Mouse (Mus musculus): ENCODE data around the gene Pigh. TPM values are rescaled to one million over a fixed set of nuclear protein-coding genes. Genes with fewer than 3 reads are reported as not detected.

The Pigh gene
- polyA plus RNA-seq, 1 experiment, result 6.8 TPM

DNA sequence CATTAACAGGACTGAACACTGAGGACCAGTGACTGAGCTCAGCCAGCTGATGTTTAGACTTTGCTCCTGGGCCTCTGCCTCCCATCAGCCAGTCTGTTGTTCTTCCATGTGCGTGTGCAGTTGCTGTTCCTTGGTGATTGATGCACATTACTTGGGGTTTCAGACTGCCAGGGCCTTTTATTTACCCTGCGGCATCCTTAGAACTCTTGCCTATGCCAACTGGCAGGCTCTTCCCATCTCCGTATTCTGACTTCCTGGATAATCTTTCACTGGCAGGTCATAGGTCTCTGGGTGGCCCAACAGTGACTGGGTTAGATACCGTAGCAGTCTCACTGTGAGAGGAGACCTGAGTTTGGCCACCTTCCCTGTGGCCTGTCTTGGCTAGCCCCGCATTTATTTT lies 21.9 kb downstream of the Pigh start:
- Histone ChIP-seq H3K4me3 (ENCODE audit: control insufficient read depth, low read depth, low read length) (no peak overlapping the region), H3K27ac (ENCODE audit: control insufficient read depth, insufficient read depth, low read depth, low read length) (no peak overlapping the region)

DNA sequence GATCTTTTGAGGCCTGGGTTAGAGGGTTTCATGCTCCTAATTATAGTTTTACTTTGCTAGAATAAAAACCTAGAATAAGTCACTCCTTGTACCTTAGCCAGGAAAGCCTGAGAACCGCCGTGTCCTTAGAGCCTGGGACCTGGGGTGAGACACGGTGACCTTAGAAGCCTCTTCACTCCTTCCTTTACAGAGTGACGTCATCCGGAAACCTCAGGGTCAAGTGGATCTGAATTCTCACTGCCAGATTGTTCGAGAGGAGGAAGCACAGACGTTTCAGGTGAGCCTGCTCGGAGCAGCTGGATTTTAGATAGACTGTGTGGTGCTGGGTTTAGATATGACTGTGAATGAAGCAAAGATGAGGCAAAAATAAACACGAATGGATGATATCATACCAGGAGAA lies 23.0 kb downstream of the Pigh start:
- Histone ChIP-seq H3K27me3 (ENCODE audit: control insufficient read depth, insufficient read depth, low read length) (no peaks in the 10 kb centered on the region), H3K36me3 (ENCODE audit: control insufficient read depth, insufficient read depth, low read length) (no peaks in the 10 kb centered on the region), H3K4me1 (ENCODE audit: control insufficient read depth, insufficient read depth, low read length) (no peaks in the 10 kb centered on the region), H3K27ac (ENCODE audit: control insufficient read depth, insufficient read depth, low read depth, low read length) (no peak overlapping the region), H3K4me3 (ENCODE audit: control insufficient read depth, low read depth, low read length) (no peak overlapping the region)
- TF ChIP-seq POLR2A (IDR thresholded peaks at IDR 0.05; ENCODE audit: control insufficient read depth, low read depth, low read length), result no peak
- no peak for TF ChIP-seq CTCF (IDR thresholded peaks at IDR 0.05; ENCODE audit: control insufficient read depth, insufficient read depth, insufficient replicate concordance, low read depth, low read length)

More for the DNA sequence above, 21.9 kb downstream of the Pigh start:
- H3K4me1 ChIP-seq (ENCODE audit: control insufficient read depth, insufficient read depth, low read length), result no peaks in the 10 kb centered on the region
- TF ChIP-seq POLR2A (IDR thresholded peaks at IDR 0.05; ENCODE audit: control insufficient read depth, low read depth, low read length) (no peak), CTCF (IDR thresholded peaks at IDR 0.05; ENCODE audit: control insufficient read depth, insufficient read depth, insufficient replicate concordance, low read depth, low read length) (no peak)
- H3K36me3 ChIP-seq (ENCODE audit: control insufficient read depth, insufficient read depth, low read length), result no peaks in the 10 kb centered on the region
- H3K27me3 ChIP-seq (ENCODE audit: control insufficient read depth, insufficient read depth, low read length), result no peaks in the 10 kb centered on the region

DNA sequence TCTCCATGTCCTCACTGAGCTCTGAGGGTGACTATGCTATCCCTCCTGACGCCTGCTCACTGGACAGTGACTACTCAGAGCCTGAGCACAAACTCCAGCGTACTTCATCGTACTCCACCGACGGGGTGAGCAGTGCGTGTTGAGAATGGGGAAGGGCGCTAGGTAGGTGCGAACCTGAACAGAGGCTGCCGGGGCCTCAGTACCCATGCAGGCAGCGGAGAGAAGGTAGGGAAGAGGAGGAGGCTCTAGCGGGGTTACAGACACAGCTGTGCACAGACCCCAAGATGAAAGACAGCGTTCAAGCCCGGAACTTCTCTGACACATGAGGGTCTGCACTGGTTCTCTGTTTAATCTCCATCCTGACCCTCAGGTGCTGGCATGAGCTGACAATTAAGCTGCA lies 25.0 kb downstream of the Pigh start:
- H3K27ac ChIP-seq (ENCODE audit: control insufficient read depth, insufficient read depth, low read depth, low read length), result no peak overlapping the region
- H3K4me1 ChIP-seq (ENCODE audit: control insufficient read depth, insufficient read depth, low read length), result no peaks in the 10 kb centered on the region
- no peaks in the 10 kb centered on the region for H3K36me3 ChIP-seq (ENCODE audit: control insufficient read depth, insufficient read depth, low read length)
- TF ChIP-seq CTCF (IDR thresholded peaks at IDR 0.05; ENCODE audit: control insufficient read depth, insufficient read depth, insufficient replicate concordance, low read depth, low read length), result no peak
- TF ChIP-seq POLR2A (IDR thresholded peaks at IDR 0.05; ENCODE audit: control insufficient read depth, low read depth, low read length), result no peak
- H3K4me3 ChIP-seq (ENCODE audit: control insufficient read depth, low read depth, low read length), result no peak overlapping the region
- no peaks in the 10 kb centered on the region for H3K27me3 ChIP-seq (ENCODE audit: control insufficient read depth, insufficient read depth, low read length)

DNA sequence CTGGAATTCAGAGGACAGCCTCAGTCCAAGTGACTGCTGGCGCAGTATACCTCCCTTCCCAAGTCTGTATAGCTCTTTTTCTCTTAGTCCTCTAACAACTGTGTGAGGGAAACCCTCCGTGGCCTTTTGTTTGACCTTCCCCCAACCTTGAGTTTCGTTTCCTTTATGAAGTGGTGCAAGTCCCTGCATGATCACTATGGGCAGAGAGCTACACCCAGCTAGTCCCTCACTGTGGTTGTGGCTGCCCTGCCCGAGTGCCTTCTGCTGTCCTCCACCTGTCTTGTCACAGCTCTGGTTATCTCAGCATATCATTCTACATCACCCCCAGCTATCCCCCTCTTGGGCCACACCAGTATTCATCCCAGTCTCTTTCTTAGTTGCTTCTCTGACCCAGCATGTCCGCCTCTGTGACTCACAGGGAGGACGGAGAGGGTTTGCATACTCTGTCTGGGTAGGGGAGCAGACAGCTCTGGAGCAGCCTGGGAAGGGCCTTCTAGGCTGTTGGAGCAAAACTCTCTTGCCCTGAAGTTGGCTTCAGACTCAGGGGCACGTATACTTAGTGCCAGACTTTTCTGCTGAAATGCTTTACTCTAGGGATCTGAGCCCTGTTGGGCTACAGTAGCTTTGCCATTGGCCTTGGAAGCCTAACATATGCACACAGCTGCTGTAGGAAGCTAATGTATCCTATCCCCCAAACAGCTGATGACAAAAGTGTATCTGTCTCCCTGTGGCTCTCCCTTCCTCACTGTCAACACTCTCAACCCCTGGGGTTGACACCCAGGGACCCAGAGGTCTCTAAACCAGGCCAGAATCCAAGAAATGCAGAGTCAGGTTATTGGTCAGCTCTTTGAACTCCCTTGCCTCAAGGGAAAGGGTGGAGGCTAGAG lies 28.4 kb downstream of the Pigh start:
- no peak overlapping the region for H3K27ac ChIP-seq (ENCODE audit: control insufficient read depth, insufficient read depth, low read depth, low read length)
- no peak overlapping the region for H3K4me3 ChIP-seq (ENCODE audit: control insufficient read depth, low read depth, low read length)
- TF ChIP-seq CTCF (IDR thresholded peaks at IDR 0.05; ENCODE audit: control insufficient read depth, insufficient read depth, insufficient replicate concordance, low read depth, low read length) (no peak), POLR2A (IDR thresholded peaks at IDR 0.05; ENCODE audit: control insufficient read depth, low read depth, low read length) (no peak)
- no peaks in the 10 kb centered on the region for H3K36me3 ChIP-seq (ENCODE audit: control insufficient read depth, insufficient read depth, low read length)
- H3K4me1 ChIP-seq (ENCODE audit: control insufficient read depth, insufficient read depth, low read length), result no peaks in the 10 kb centered on the region
- H3K27me3 ChIP-seq (ENCODE audit: control insufficient read depth, insufficient read depth, low read length), result no peaks in the 10 kb centered on the region

DNA sequence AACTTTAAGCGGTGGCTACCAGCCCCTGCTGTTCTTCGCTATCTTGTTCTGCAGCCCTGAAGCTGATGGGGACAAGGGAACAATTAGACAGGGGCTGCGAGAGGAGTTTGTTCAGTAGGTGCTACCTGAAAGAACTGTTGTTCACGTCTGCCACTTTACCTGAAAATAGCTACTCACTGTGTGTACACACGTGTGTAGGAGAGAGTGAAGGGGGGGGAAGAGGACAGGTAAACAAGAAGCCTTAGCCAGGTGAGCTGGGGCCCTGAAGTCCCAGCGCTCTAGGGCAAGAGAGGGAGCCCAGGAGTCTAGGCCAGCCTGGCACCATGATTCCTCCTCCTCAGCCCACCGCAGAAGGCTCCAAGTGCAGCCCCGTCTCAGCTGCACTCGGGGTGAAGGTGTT lies 29.3 kb downstream of the Pigh start:
- H3K27ac ChIP-seq (ENCODE audit: control insufficient read depth, insufficient read depth, low read depth, low read length), result no peak overlapping the region
- no peak overlapping the region for H3K4me3 ChIP-seq (ENCODE audit: control insufficient read depth, low read depth, low read length)
- no peaks in the 10 kb centered on the region for H3K27me3 ChIP-seq (ENCODE audit: control insufficient read depth, insufficient read depth, low read length)
- no peaks in the 10 kb centered on the region for H3K36me3 ChIP-seq (ENCODE audit: control insufficient read depth, insufficient read depth, low read length)
- H3K4me1 ChIP-seq (ENCODE audit: control insufficient read depth, insufficient read depth, low read length), result no peaks in the 10 kb centered on the region
- no peak for TF ChIP-seq POLR2A (IDR thresholded peaks at IDR 0.05; ENCODE audit: control insufficient read depth, low read depth, low read length)
- TF ChIP-seq CTCF (IDR thresholded peaks at IDR 0.05; ENCODE audit: control insufficient read depth, insufficient read depth, insufficient replicate concordance, low read depth, low read length), result no peak

DNA sequence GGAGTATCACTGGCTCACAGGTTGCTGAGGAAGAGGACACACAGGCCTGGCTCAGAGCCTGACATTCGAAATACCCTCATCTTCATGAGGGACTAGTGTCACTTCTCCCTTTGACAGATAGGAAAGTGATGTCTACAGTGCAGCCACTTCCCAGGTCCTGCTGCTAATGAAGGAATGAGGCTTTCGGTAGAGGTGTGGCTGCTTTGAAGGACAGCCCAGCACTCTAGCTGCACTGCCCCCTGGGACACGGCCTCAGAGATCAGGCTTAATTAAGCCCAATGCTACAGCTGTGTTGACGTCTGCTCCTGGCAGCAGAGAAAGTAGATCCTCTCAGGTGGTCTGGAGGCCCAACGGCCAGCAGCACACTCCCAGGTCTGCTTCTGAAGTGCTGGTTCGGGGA lies 29.9 kb downstream of the Pigh start:
- no peak for TF ChIP-seq POLR2A (IDR thresholded peaks at IDR 0.05; ENCODE audit: control insufficient read depth, low read depth, low read length)
- TF ChIP-seq CTCF (IDR thresholded peaks at IDR 0.05; ENCODE audit: control insufficient read depth, insufficient read depth, insufficient replicate concordance, low read depth, low read length), result no peak
- no peak overlapping the region for H3K4me3 ChIP-seq (ENCODE audit: control insufficient read depth, low read depth, low read length)
- no peaks in the 10 kb centered on the region for H3K36me3 ChIP-seq (ENCODE audit: control insufficient read depth, insufficient read depth, low read length)
- no peaks in the 10 kb centered on the region for H3K4me1 ChIP-seq (ENCODE audit: control insufficient read depth, insufficient read depth, low read length)
- H3K27ac ChIP-seq (ENCODE audit: control insufficient read depth, insufficient read depth, low read depth, low read length), result no peak overlapping the region
- H3K27me3 ChIP-seq (ENCODE audit: control insufficient read depth, insufficient read depth, low read length), result no peaks in the 10 kb centered on the region

DNA sequence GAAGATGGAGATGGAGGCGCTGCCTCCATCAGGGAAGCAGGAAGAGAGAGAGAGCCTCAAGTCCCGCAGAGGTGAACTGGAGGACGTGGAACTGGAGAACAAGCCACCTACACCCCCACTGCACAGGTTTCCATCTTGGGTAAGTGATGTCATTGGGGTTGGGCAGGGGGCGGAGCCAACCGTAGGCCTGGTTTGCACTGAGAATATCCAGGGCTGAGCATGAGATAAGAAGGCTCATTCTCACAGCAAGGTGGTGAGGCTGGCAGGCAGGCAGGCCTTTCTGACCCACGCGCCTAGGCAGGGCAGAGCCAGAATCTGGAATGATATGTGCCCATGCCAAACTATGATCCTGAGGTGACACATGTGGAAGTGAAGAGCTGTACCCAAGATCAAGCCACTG lies 34.2 kb downstream of the Pigh start:
- Histone ChIP-seq H3K4me3 (ENCODE audit: control insufficient read depth, low read depth, low read length) (no peak overlapping the region), H3K36me3 (ENCODE audit: control insufficient read depth, insufficient read depth, low read length) (no peaks in the 10 kb centered on the region), H3K27me3 (ENCODE audit: control insufficient read depth, insufficient read depth, low read length) (no peaks in the 10 kb centered on the region), H3K4me1 (ENCODE audit: control insufficient read depth, insufficient read depth, low read length) (no peaks in the 10 kb centered on the region), H3K27ac (ENCODE audit: control insufficient read depth, insufficient read depth, low read depth, low read length) (no peak overlapping the region)
- TF ChIP-seq CTCF (IDR thresholded peaks at IDR 0.05; ENCODE audit: control insufficient read depth, insufficient read depth, insufficient replicate concordance, low read depth, low read length) (no peak), POLR2A (IDR thresholded peaks at IDR 0.05; ENCODE audit: control insufficient read depth, low read depth, low read length) (no peak)
